Mouse (Mus musculus): ENCODE data around the gene Cdh18. TPM values are rescaled to one million over a fixed set of nuclear protein-coding genes. Genes with fewer than 3 reads are reported as not detected.

Cdh18 gene
- polyA plus RNA-seq, 1 experiment from 2014 or later, result not detected

- no peak for TF ChIP-seq CTCF (IDR thresholded peaks at IDR 0.05)
- TF ChIP-seq EP300 (IDR thresholded peaks at IDR 0.05), result no peak
- Histone ChIP-seq H3K27me3 (replicated peaks; ENCODE audit: insufficient read depth, low read length) (no peaks in the 10 kb centered on the region), H3K27ac (ENCODE audit: low read length) (no peak overlapping the region), H3K9me3 (ENCODE audit: low read length) (no peaks in the 10 kb centered on the region), H3K9ac (replicated peaks; ENCODE audit: low read depth) (no peak overlapping the region), H3K4me2 (replicated peaks; ENCODE audit: low read depth, low read length) (no peak overlapping the region), H3K4me3 (ENCODE audit: low read depth, low read length) (no peak overlapping the region), H3K4me1 (ENCODE audit: insufficient read depth, low read depth, low read length) (no peaks in the 10 kb centered on the region), H3K36me3 (ENCODE audit: insufficient read depth, low read length) (no peaks in the 10 kb centered on the region)
- no peak for DNase-seq (ENCODE audit: low spot score)
- ATAC-seq, result no peak
- 43% methylated on average over 5 of the region's 5 CpGs for WGBS
Observed at GRCm38 (mm10) chr15:23174623-23175022, 625.8 kb downstream of the Cdh18 start.

DNA sequence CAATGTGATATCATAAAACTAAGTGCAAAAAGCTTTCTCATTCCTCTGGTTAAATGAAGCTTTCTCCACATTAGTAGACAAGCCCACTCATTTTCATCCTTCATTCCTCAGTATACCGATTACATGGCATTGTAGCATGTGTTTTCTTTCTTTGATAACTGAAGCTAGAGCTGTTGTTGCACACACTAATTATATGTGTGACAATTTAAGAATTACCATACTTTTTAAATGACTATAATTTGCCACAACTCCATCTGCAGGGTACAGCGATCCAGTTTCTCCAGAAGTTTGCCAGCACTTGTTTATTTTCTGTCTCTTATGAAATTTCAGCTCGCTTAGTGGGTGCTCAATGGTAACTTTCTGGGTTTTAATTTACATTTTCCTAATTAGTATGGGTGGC is 663.2 kb downstream of the Cdh18 start:
- no peak for DNase-seq (ENCODE audit: low spot score)
- Histone ChIP-seq H3K9ac (replicated peaks; ENCODE audit: low read depth) (no peak overlapping the region), H3K36me3 (ENCODE audit: insufficient read depth, low read length) (no peaks in the 10 kb centered on the region), H3K27ac (ENCODE audit: low read length) (no peak overlapping the region), H3K27me3 (replicated peaks; ENCODE audit: insufficient read depth, low read length) (no peaks in the 10 kb centered on the region), H3K9me3 (ENCODE audit: low read length) (no peaks in the 10 kb centered on the region), H3K4me2 (replicated peaks; ENCODE audit: low read depth, low read length) (no peak overlapping the region), H3K4me1 (ENCODE audit: insufficient read depth, low read depth, low read length) (no peaks in the 10 kb centered on the region), H3K4me3 (ENCODE audit: low read depth, low read length) (no peak overlapping the region)
- WGBS, result 82% methylated on average over 3 of the region's 3 CpGs
- no peak for ATAC-seq
- TF ChIP-seq CTCF (IDR thresholded peaks at IDR 0.05) (no peak), EP300 (IDR thresholded peaks at IDR 0.05) (no peak)

DNA sequence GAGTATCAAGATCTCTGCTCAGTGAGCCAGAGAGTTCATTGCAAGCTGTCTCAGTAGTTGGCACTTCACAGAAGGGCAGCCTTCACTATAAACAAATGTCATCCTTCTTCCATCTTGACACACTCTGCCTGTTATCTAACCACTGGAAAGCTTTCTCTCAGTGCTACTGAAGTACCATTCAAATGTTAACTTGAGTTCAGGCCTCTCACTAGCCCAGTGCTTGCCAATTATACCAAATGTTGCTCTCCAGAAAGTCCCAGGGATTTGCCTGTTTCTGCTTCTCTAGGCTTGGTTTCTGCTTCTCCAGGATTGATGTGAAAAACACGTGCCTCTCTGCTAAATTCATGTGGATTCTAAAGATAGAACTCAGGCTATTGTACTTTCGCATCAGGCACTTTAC is 681.8 kb downstream of the Cdh18 start:
- H3K9ac ChIP-seq (replicated peaks; ENCODE audit: low read depth), result no peak overlapping the region
- no peaks in the 10 kb centered on the region for H3K36me3 ChIP-seq (ENCODE audit: insufficient read depth, low read length)
- TF ChIP-seq CTCF (IDR thresholded peaks at IDR 0.05) (no peak), EP300 (IDR thresholded peaks at IDR 0.05) (no peak)
- no peaks in the 10 kb centered on the region for H3K4me1 ChIP-seq (ENCODE audit: insufficient read depth, low read depth, low read length)
- DNase-seq (ENCODE audit: low spot score) (no peak), ATAC-seq (no peak)
- no peak overlapping the region for H3K4me2 ChIP-seq (replicated peaks; ENCODE audit: low read depth, low read length)
- 49% methylated on average over 2 of the region's 2 CpGs for WGBS
- H3K9me3 ChIP-seq (ENCODE audit: low read length), result no peaks in the 10 kb centered on the region
- H3K27ac ChIP-seq (ENCODE audit: low read length), result no peak overlapping the region
- no peaks in the 10 kb centered on the region for H3K27me3 ChIP-seq (replicated peaks; ENCODE audit: insufficient read depth, low read length)
- H3K4me3 ChIP-seq (ENCODE audit: low read depth, low read length), result no peak overlapping the region

- no peak overlapping the region for H3K4me3 ChIP-seq (ENCODE audit: low read depth, low read length)
- TF ChIP-seq EP300 (IDR thresholded peaks at IDR 0.05), result no peak
- TF ChIP-seq CTCF (IDR thresholded peaks at IDR 0.05), result no peak
- no peaks in the 10 kb centered on the region for H3K27me3 ChIP-seq (replicated peaks; ENCODE audit: insufficient read depth, low read length)
- 63% methylated on average over 5 of the region's 5 CpGs for WGBS
- no peaks in the 10 kb centered on the region for H3K36me3 ChIP-seq (ENCODE audit: insufficient read depth, low read length)
- no peaks in the 10 kb centered on the region for H3K4me1 ChIP-seq (ENCODE audit: insufficient read depth, low read depth, low read length)
- H3K4me2 ChIP-seq (replicated peaks; ENCODE audit: low read depth, low read length), result no peak overlapping the region
- H3K27ac ChIP-seq (ENCODE audit: low read length), result no peak overlapping the region
- no peak for DNase-seq (ENCODE audit: low spot score)
- no peaks in the 10 kb centered on the region for H3K9me3 ChIP-seq (ENCODE audit: low read length)
- ATAC-seq, result no peak
- H3K9ac ChIP-seq (replicated peaks; ENCODE audit: low read depth), result no peak overlapping the region
Observed at GRCm38 (mm10) chr15:23257751-23258440, 709.1 kb downstream of the Cdh18 start.

DNA sequence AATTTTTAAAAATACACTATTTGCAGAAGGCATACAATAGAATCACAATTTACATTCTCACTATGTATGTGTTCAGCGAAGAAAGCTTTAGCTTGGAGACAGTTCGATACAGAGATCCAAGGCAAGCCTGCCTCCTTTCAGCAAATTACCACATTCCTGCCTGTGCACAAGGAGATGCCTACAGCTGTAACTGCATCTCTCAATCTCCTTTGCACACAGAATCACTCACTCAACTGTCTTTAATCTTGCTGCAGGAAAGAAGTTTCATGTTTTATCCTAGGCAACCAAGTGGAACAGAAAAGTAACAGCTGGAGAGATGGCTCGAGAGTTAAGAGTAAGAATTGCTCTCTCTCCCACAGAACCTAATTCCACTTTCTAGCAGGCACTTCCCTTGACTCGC is 729.6 kb downstream of the Cdh18 start:
- no peaks in the 10 kb centered on the region for H3K36me3 ChIP-seq (ENCODE audit: insufficient read depth, low read length)
- no peak overlapping the region for H3K4me2 ChIP-seq (replicated peaks; ENCODE audit: low read depth, low read length)
- no peak for ATAC-seq
- H3K27me3 ChIP-seq (replicated peaks; ENCODE audit: insufficient read depth, low read length), result no peaks in the 10 kb centered on the region
- 66% methylated on average over 4 of the region's 4 CpGs for WGBS
- TF ChIP-seq CTCF (IDR thresholded peaks at IDR 0.05) (no peak), EP300 (IDR thresholded peaks at IDR 0.05) (no peak)
- DNase-seq (ENCODE audit: low spot score), result no peak
- no peak overlapping the region for H3K9ac ChIP-seq (replicated peaks; ENCODE audit: low read depth)
- H3K9me3 ChIP-seq (ENCODE audit: low read length), result no peaks in the 10 kb centered on the region
- no peak overlapping the region for H3K4me3 ChIP-seq (ENCODE audit: low read depth, low read length)
- H3K27ac ChIP-seq (ENCODE audit: low read length), result no peak overlapping the region
- no peaks in the 10 kb centered on the region for H3K4me1 ChIP-seq (ENCODE audit: insufficient read depth, low read depth, low read length)

DNA sequence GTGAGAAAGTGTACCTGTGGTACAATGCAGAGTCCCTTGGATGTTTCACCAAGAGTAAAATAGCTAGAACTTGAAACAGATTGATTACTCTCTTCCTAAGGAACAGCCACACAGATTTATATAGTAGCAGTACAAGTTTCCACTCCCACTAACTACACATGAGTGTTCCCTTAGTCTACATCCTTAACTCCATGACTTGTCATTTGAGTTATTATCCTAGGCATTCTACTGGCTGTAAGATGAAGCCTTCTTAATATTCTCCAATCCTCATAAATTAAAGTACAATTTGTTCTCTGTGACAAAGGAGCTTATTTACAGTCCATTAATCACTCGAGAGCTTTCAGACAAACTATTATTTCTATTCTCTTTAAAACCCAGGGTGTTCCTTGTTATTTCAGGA is 756.2 kb downstream of the Cdh18 start:
- Histone ChIP-seq H3K27ac (ENCODE audit: low read length) (no peak overlapping the region), H3K9me3 (ENCODE audit: low read length) (no peaks in the 10 kb centered on the region), H3K4me2 (replicated peaks; ENCODE audit: low read depth, low read length) (no peak overlapping the region), H3K4me3 (ENCODE audit: low read depth, low read length) (no peak overlapping the region), H3K4me1 (ENCODE audit: insufficient read depth, low read depth, low read length) (no peaks in the 10 kb centered on the region), H3K36me3 (ENCODE audit: insufficient read depth, low read length) (no peaks in the 10 kb centered on the region), H3K9ac (replicated peaks; ENCODE audit: low read depth) (no peak overlapping the region), H3K27me3 (replicated peaks; ENCODE audit: insufficient read depth, low read length) (no peaks in the 10 kb centered on the region)
- DNase-seq (ENCODE audit: low spot score), result no peak
- TF ChIP-seq EP300 (IDR thresholded peaks at IDR 0.05) (no peak), CTCF (IDR thresholded peaks at IDR 0.05) (no peak)
- ATAC-seq, result no peak
- WGBS, result 63% methylated on average over 1 of the region's 1 CpGs

DNA sequence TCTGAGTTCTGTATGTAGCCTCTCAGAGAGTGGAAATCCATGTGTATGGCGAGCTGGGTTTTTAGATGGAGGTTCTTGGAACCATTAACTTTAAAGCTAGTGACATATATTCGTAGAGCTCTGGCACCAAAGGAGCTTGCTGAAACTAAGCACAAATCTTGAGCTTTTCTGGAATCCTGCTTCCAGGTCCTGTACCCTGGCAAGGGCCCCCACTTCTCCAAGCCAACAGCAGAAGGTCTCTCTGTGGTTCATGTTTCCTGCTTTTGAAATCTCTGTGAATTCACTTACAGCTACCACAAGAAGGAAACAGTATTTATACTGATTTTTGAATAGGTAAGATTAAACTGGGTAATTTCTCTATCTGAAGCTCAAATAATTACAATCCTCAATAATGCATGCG is 767.9 kb downstream of the Cdh18 start:
- no peak overlapping the region for H3K4me3 ChIP-seq (ENCODE audit: low read depth, low read length)
- no peak overlapping the region for H3K9ac ChIP-seq (replicated peaks; ENCODE audit: low read depth)
- no peak overlapping the region for H3K27ac ChIP-seq (ENCODE audit: low read length)
- 73% methylated on average over 3 of the region's 3 CpGs for WGBS
- H3K4me2 ChIP-seq (replicated peaks; ENCODE audit: low read depth, low read length), result no peak overlapping the region
- H3K9me3 ChIP-seq (ENCODE audit: low read length), result no peaks in the 10 kb centered on the region
- H3K27me3 ChIP-seq (replicated peaks; ENCODE audit: insufficient read depth, low read length), result no peaks in the 10 kb centered on the region
- ATAC-seq (no peak), DNase-seq (ENCODE audit: low spot score) (no peak)
- H3K36me3 ChIP-seq (ENCODE audit: insufficient read depth, low read length), result no peaks in the 10 kb centered on the region
- no peaks in the 10 kb centered on the region for H3K4me1 ChIP-seq (ENCODE audit: insufficient read depth, low read depth, low read length)
- TF ChIP-seq CTCF (IDR thresholded peaks at IDR 0.05) (no peak), EP300 (IDR thresholded peaks at IDR 0.05) (no peak)
